8 mouse cellular contexts compared by ENCODE assay signal in genomic region chr11:107421751-107422355, GRCm38 (mm10). TPM values are rescaled to one million over a fixed set of nuclear protein-coding genes. Genes with fewer than 3 reads are reported as not detected.
A peak's percentile ranks its signal among the peaks of the same experiment; 100 is the strongest.
DNase-seq lines count a peak whose midpoint lies in the region; ATAC-seq and TF ChIP-seq lines count a peak whose summit lies in the region.

No protein-coding gene starts in this region.

- no peak overlapping the region for H3K9ac ChIP-seq in forebrain, embryonic 15.5 days (replicated peaks)
- H3K9ac ChIP-seq in forebrain, postnatal 0 days = no peak overlapping the region
- H3K9ac ChIP-seq in neural tube, embryonic 15.5 days (replicated peaks) = no peak overlapping the region
- 0 out of 2 replicates have a peak overlapping the region, but pooled peaks have one; percentile 17 for H3K9ac ChIP-seq in heart, embryonic 13.5 days
- no peak overlapping the region for H3K9ac ChIP-seq in midbrain, postnatal 0 days (replicated peaks; ENCODE audit: low read length, poor library complexity, severe bottlenecking)

- no peaks in the 10 kb centered on the region for H3K27me3 ChIP-seq in forebrain, embryonic 15.5 days
- H3K27me3 ChIP-seq in forebrain, postnatal 0 days (ENCODE audit: insufficient read depth, low read length) = no peaks in the 10 kb centered on the region
- H3K27me3 ChIP-seq in neural tube, embryonic 15.5 days (replicated peaks) = no peaks in the 10 kb centered on the region
- H3K27me3 ChIP-seq in heart, embryonic 13.5 days (replicated peaks) = no peaks in the 10 kb centered on the region
- no peaks in the 10 kb centered on the region for H3K27me3 ChIP-seq in midbrain, postnatal 0 days (ENCODE audit: insufficient read depth, low read length)

- no peak overlapping the region for H3K4me3 ChIP-seq in forebrain, embryonic 15.5 days
- H3K4me3 ChIP-seq in forebrain, postnatal 0 days (ENCODE audit: low read depth, low read length) = no peak overlapping the region
- no peak overlapping the region for H3K4me3 ChIP-seq in neural tube, embryonic 15.5 days (replicated peaks)
- no peak overlapping the region for H3K4me3 ChIP-seq in heart, embryonic 13.5 days
- no peak overlapping the region for H3K4me3 ChIP-seq in midbrain, postnatal 0 days (ENCODE audit: low read depth, low read length)

- H3K4me2 ChIP-seq in forebrain, embryonic 15.5 days (replicated peaks) = no peak overlapping the region
- no peak overlapping the region for H3K4me2 ChIP-seq in forebrain, postnatal 0 days (ENCODE audit: low read depth)
- H3K4me2 ChIP-seq in neural tube, embryonic 15.5 days = no peak overlapping the region
- H3K4me2 ChIP-seq in heart, embryonic 13.5 days = no peak overlapping the region
- H3K4me2 ChIP-seq in midbrain, postnatal 0 days (ENCODE audit: low read depth, low read length, poor library complexity, severe bottlenecking) = no peak overlapping the region

- TF ChIP-seq CTCF in forebrain, postnatal 0 days (IDR thresholded peaks at IDR 0.05; ENCODE audit: low read depth) = no peak
- no peak for TF ChIP-seq CTCF in midbrain, postnatal 0 days (IDR thresholded peaks at IDR 0.05)

- H3K27ac ChIP-seq in forebrain, embryonic 15.5 days (replicated peaks) = 0 out of 2 replicates have a peak overlapping the region, but pooled peaks have one; percentile 0
- no peak overlapping the region for H3K27ac ChIP-seq in forebrain, postnatal 0 days (ENCODE audit: low read depth, low read length)
- H3K27ac ChIP-seq in neural tube, embryonic 15.5 days (replicated peaks) = 0 out of 2 replicates have a peak overlapping the region, but pooled peaks have one; percentile 29
- H3K27ac ChIP-seq in heart, embryonic 13.5 days (replicated peaks) = no peak overlapping the region
- peak overlapping the region; percentile 62 for H3K27ac ChIP-seq in midbrain, postnatal 0 days (ENCODE audit: low read depth, low read length)

- 58% methylated on average over 5 of the region's 5 CpGs for WGBS in forebrain, embryonic 15.5 days
- whole genome bisulfite sequencing in forebrain, postnatal 0 days = 47% methylated on average over 5 of the region's 5 CpGs
- 58% methylated on average over 5 of the region's 5 CpGs for WGBS in neural tube, embryonic 15.5 days
- WGBS in heart, embryonic 13.5 days = 37% methylated on average over 5 of the region's 5 CpGs
- WGBS in midbrain, postnatal 0 days = 62% methylated on average over 5 of the region's 5 CpGs

- no peak for ATAC-seq in forebrain, embryonic 15.5 days (replicated peaks)
- no peak for ATAC-seq in forebrain, postnatal 0 days
- ATAC-seq in neural tube, embryonic 15.5 days (ENCODE audit: low FRiP score) = no peak
- ATAC-seq in heart, embryonic 13.5 days (ENCODE audit: extremely low read depth, insufficient number of reproducible peaks, low FRiP score, low TSS enrichment) = no peak
- no peak for ATAC-seq in midbrain, postnatal 0 days (ENCODE audit: low FRiP score)

- peaks cover 34% of the 10 kb centered on the region for H3K4me1 ChIP-seq in forebrain, embryonic 15.5 days
- H3K4me1 ChIP-seq in forebrain, postnatal 0 days (ENCODE audit: insufficient read depth) = peaks cover 10% of the 10 kb centered on the region
- H3K4me1 ChIP-seq in neural tube, embryonic 15.5 days = peaks cover 19% of the 10 kb centered on the region
- peaks cover 27% of the 10 kb centered on the region for H3K4me1 ChIP-seq in heart, embryonic 13.5 days
- H3K4me1 ChIP-seq in midbrain, postnatal 0 days (ENCODE audit: insufficient read depth, low read length) = peaks cover 7% of the 10 kb centered on the region; the same call in 1 of the 2 replicates

- no peaks in the 10 kb centered on the region for H3K36me3 ChIP-seq in forebrain, embryonic 15.5 days
- H3K36me3 ChIP-seq in forebrain, postnatal 0 days (ENCODE audit: insufficient read depth) = no peaks in the 10 kb centered on the region
- no peaks in the 10 kb centered on the region for H3K36me3 ChIP-seq in neural tube, embryonic 15.5 days
- H3K36me3 ChIP-seq in heart, embryonic 13.5 days = no peaks in the 10 kb centered on the region
- no peaks in the 10 kb centered on the region for H3K36me3 ChIP-seq in midbrain, postnatal 0 days (ENCODE audit: insufficient read depth, low read length)

- H3K9me3 ChIP-seq in forebrain, embryonic 15.5 days = no peaks in the 10 kb centered on the region
- H3K9me3 ChIP-seq in forebrain, postnatal 0 days (ENCODE audit: low read length) = no peaks in the 10 kb centered on the region
- no peaks in the 10 kb centered on the region for H3K9me3 ChIP-seq in neural tube, embryonic 15.5 days (replicated peaks)
- no peaks in the 10 kb centered on the region for H3K9me3 ChIP-seq in heart, embryonic 13.5 days
- H3K9me3 ChIP-seq in midbrain, postnatal 0 days (ENCODE audit: low read length) = no peaks in the 10 kb centered on the region

- no peak for DNase-seq in forebrain, postnatal 0 days
- DNase-seq in neural tube, embryonic 10.5 days (ENCODE audit: extremely low spot score, low spot score) = no peak
- DNase-seq in midbrain, postnatal 0 days (ENCODE audit: low spot score) = no peak
- DNase-seq in urinary bladder, postnatal 25 days (ENCODE audit: low spot score) = no peak
- no peak for DNase-seq in layer of hippocampus, adult 9-11 months

RNA-seq across cellular contexts. Expression of gene Pitpnc1, which starts 48.6 kb away (rescaled TPM):
- 43.4 and 46.7 TPM in 2 replicates for polyA plus RNA-seq in forebrain, embryonic 15.5 days (2015; fragmentation: Nextera tagmentation; extraction: Ambion mirVana)
- total RNA-seq in forebrain, postnatal 0 days (2014; rRNA removed) = 40.2 and 49.1 TPM in 2 replicates
- polyA plus RNA-seq in forebrain, postnatal 0 days (2015; fragmentation: Nextera tagmentation; extraction: Ambion mirVana) = 33.7 and 47.6 TPM in 2 replicates
- polyA plus RNA-seq in neural tube, embryonic 15.5 days (2015; fragmentation: Nextera tagmentation; extraction: Ambion mirVana) = 42.0 and 45.0 TPM in 2 replicates
- 9.3 and 9.9 TPM in 2 replicates for polyA plus RNA-seq in heart, embryonic 13.5 days (2015; fragmentation: Nextera tagmentation; extraction: Ambion mirVana)
- total RNA-seq in midbrain, postnatal 0 days (2014; rRNA removed) = 54.8 and 56.5 TPM in 2 replicates
- polyA plus RNA-seq in midbrain, postnatal 0 days (2015; fragmentation: Nextera tagmentation; extraction: Ambion mirVana) = 50.5 and 54.0 TPM in 2 replicates

RNA-seq across cellular contexts. Expression of gene Psmd12, which starts 57.4 kb away (rescaled TPM):
- polyA plus RNA-seq in forebrain, embryonic 15.5 days (2015; fragmentation: Nextera tagmentation; extraction: Ambion mirVana) = 149 TPM in 2 replicates
- 54.5 and 59.1 TPM in 2 replicates for total RNA-seq in forebrain, postnatal 0 days (2014; rRNA removed)
- 146 and 149 TPM in 2 replicates for polyA plus RNA-seq in forebrain, postnatal 0 days (2015; fragmentation: Nextera tagmentation; extraction: Ambion mirVana)
- 151 and 162 TPM in 2 replicates for polyA plus RNA-seq in neural tube, embryonic 15.5 days (2015; fragmentation: Nextera tagmentation; extraction: Ambion mirVana)
- polyA plus RNA-seq in heart, embryonic 13.5 days (2015; fragmentation: Nextera tagmentation; extraction: Ambion mirVana) = 130 and 144 TPM in 2 replicates
- 39.6 and 49.4 TPM in 2 replicates for total RNA-seq in midbrain, postnatal 0 days (2014; rRNA removed)
- polyA plus RNA-seq in midbrain, postnatal 0 days (2015; fragmentation: Nextera tagmentation; extraction: Ambion mirVana) = 150 and 156 TPM in 2 replicates

Comparison
In these comparisons a context has a peak if more than half of its experiments do, and no peak if none do; other contexts are left out.
1. H3K27ac ChIP-seq: peak in forebrain, embryonic 15.5 days (single experiment), neural tube, embryonic 15.5 days (single experiment) and midbrain, postnatal 0 days (single experiment); none in forebrain, postnatal 0 days (single experiment) and heart, embryonic 13.5 days (single experiment).